Comparison of ENCODE assay signal across 39 mouse cellular contexts in the genomic region with DNA sequence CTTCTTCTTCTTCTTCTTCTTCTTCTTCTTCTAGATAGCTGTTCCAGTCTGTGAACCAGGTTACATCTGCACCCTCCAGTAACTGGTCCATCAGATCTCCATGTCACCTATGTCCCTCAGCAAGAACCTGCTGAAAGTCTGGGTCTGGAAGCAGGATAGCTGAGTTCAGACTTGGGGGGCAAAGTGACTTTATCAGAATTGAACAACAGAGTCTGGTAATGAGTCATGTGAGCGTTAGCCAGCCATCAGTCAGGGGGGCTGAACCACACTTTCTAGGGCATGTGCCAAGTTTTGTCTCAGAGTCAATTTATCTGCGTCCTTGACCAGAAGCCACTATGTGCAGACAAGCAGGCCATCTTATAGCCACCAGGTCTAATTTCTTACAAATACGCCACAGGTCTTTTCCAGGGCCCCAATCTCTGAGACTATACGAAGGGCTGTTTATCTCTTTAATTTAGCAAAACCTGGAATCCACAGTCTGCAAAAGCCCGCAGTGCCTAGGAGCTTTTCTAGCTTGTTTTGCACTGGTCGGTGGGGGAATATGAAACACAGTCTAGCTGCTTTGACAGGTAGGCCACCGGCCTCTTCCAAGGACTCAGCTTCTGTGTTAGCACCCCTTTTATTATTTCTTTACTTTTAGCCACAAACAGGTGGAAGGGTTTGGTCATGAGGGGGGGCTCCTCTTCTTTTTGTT. TPM values are rescaled to one million over a fixed set of nuclear protein-coding genes. Genes with fewer than 3 reads are reported as not detected.
"Had no signal": no experiment of that assay in that cellular context is flagged by ENCODE, and none has a peak within 500 bp of the region (broad histone marks: within the 10 kb centered on the region; RNA-seq: fewer than 3 reads in every experiment).

No protein-coding gene starts in this region.

RNA-seq across cellular contexts. Expression of gene Cyp4b1, which starts 8.5 kb away (rescaled TPM):
- polyA plus RNA-seq: hindbrain, embryonic 11.5 days; inflammation-experienced regulatory T-cells, adult 6 months had no signal

RNA-seq across cellular contexts. Expression of gene Cyp4a32, which starts 55.2 kb away (rescaled TPM):
- total RNA-seq: heart, postnatal 10 days; heart, postnatal 14 days; heart, postnatal 25 days; heart, postnatal 36 days; heart, postnatal 4 days; hematopoietic stem cell, adult 5-6 weeks; hindbrain, postnatal 0 days; layer of hippocampus, adult 18-20 months; layer of hippocampus, adult 2 months; layer of hippocampus, adult 8-10 months; layer of hippocampus, postnatal 10 days; layer of hippocampus, postnatal 14 days; layer of hippocampus, postnatal 25 days; layer of hippocampus, postnatal 36 days; left cerebral cortex, adult 18-20 months; left cerebral cortex, adult 2 months; left cerebral cortex, adult 8-10 months had no signal
- polyA plus RNA-seq: heart, embryonic 12.5 days; heart, embryonic 13.5 days; heart, embryonic 14.5 days; heart, embryonic 15.5 days; heart, embryonic 16.5 days; heart, postnatal 0 days; hindbrain, embryonic 10.5 days; hindbrain, embryonic 11.5 days; hindbrain, embryonic 12.5 days; hindbrain, embryonic 13.5 days; hindbrain, embryonic 14.5 days; hindbrain, embryonic 15.5 days; hindbrain, embryonic 16.5 days; hindbrain, postnatal 0 days; inflammation-experienced regulatory T-cells, adult 6 months; intestine, embryonic 14.5 days; intestine, embryonic 15.5 days; intestine, embryonic 16.5 days; intestine, postnatal 0 days; kidney, embryonic 14.5 days; kidney, embryonic 15.5 days; kidney, embryonic 16.5 days; large intestine, adult 2 months had no signal
